33 mouse cellular contexts compared by ENCODE assay signal in genomic region chr12:75915694-75916093, GRCm38 (mm10).
DNase-seq lines count a peak whose midpoint lies in the region; ATAC-seq and TF ChIP-seq lines count a peak whose summit lies in the region.
"Had no signal": no experiment of that assay in that cellular context is flagged by ENCODE, and none has a peak within 500 bp of the region (broad histone marks: within the 10 kb centered on the region; RNA-seq: fewer than 3 reads in every experiment).

No protein-coding gene starts in this region.

- H3K9me3 ChIP-seq in liver, embryonic 12.5 days (replicated peaks) = no peaks in the 10 kb centered on the region
- H3K9me3 ChIP-seq: embryonic facial prominence, embryonic 12.5 days; heart, embryonic 13.5 days; hindbrain, embryonic 10.5 days; hindbrain, embryonic 15.5 days; liver, embryonic 15.5 days; megakaryocyte, embryonic 14.5 days; midbrain, embryonic 12.5 days; neural tube, embryonic 12.5 days had no signal

- H3K9ac ChIP-seq in liver, adult 2 months (ENCODE audit: low read depth, low read length) = no peak overlapping the region
- no peak overlapping the region for H3K9ac ChIP-seq in liver, embryonic 12.5 days
- H3K9ac ChIP-seq: embryonic facial prominence, embryonic 12.5 days; heart, embryonic 13.5 days; hindbrain, embryonic 15.5 days; liver, embryonic 15.5 days; midbrain, embryonic 12.5 days; neural tube, embryonic 12.5 days had no signal

- no peak overlapping the region for H3K4me3 ChIP-seq in liver, adult 2 months (ENCODE audit: insufficient read depth, low read depth, low read length)
- H3K4me3 ChIP-seq in liver, embryonic 12.5 days = no peak overlapping the region
- H3K4me3 ChIP-seq: embryonic facial prominence, embryonic 12.5 days; gastrocnemius, adult 2 months; heart, embryonic 13.5 days; hindbrain, embryonic 10.5 days; hindbrain, embryonic 15.5 days; layer of hippocampus, adult 2 months; liver, embryonic 15.5 days; megakaryocyte, embryonic 14.5 days; midbrain, embryonic 12.5 days; myocyte; neural tube, embryonic 12.5 days had no signal

- WGBS in liver, adult 2 months = 38% methylated on average over 5 of the region's 5 CpGs
- WGBS in liver, embryonic 12.5 days (ENCODE audit: insufficient replicate concordance) = 60% methylated on average over 5 of the region's 5 CpGs

- H3K36me3 ChIP-seq in liver, adult 2 months (ENCODE audit: control insufficient read depth, insufficient read depth, low read length) = peaks cover 41% of the 10 kb centered on the region
- H3K36me3 ChIP-seq in liver, embryonic 12.5 days = 0 out of 2 replicates have a peak, but pooled peaks cover 5% of the 10 kb centered on the region
- H3K36me3 ChIP-seq: liver, embryonic 15.5 days had no signal

- no peak overlapping the region for H3K4me2 ChIP-seq in liver, embryonic 12.5 days
- H3K4me2 ChIP-seq: embryonic facial prominence, embryonic 12.5 days; heart, embryonic 13.5 days; hindbrain, embryonic 15.5 days; liver, embryonic 15.5 days; midbrain, embryonic 12.5 days; neural tube, embryonic 12.5 days had no signal

- H3K27me3 ChIP-seq in liver, adult 2 months (ENCODE audit: control insufficient read depth, insufficient read depth, low read length) = no peaks in the 10 kb centered on the region
- H3K27me3 ChIP-seq in liver, embryonic 12.5 days (replicated peaks) = no peaks in the 10 kb centered on the region
- H3K27me3 ChIP-seq: embryonic facial prominence, embryonic 12.5 days; heart, embryonic 13.5 days; hindbrain, embryonic 15.5 days; liver, embryonic 15.5 days; megakaryocyte, embryonic 14.5 days; midbrain, embryonic 12.5 days; neural tube, embryonic 12.5 days had no signal

- TF ChIP-seq POLR2A in liver, adult 2 months (IDR thresholded peaks at IDR 0.05; ENCODE audit: extremely low read depth, insufficient read depth, low read length) = no peak

- no peaks in the 10 kb centered on the region for H3K79me2 ChIP-seq in liver, adult 2 months (ENCODE audit: control insufficient read depth, insufficient read depth, low read length)

- DNase-seq in adrenal gland, postnatal 10 days = peak; percentile 36
- no peak for DNase-seq in adrenal gland, adult 18-20 months (ENCODE audit: low spot score in 2 of 2)
- DNase-seq in liver, adult 2 months (ENCODE audit: extremely low read depth, low read depth, low spot score) = peak; percentile 71
- DNase-seq in 416B (ENCODE audit: low read depth) = peak; percentile 45
- no peak for DNase-seq in frontal cortex, adult 2 months (ENCODE audit: extremely low spot score in 1 of 2, low spot score in 1 of 2)
- DNase-seq: cerebellum, adult 11 months; cerebellum, adult 9-11 months; embryo, embryonic 11 days; gastrocnemius, adult 2 months; gastrocnemius, postnatal 36 days; heart, postnatal 10 days; kidney, adult 2 months; kidney, postnatal 36 days; left cerebral cortex, postnatal 4 days; lung, postnatal 14 days; right cerebral cortex, adult 18-20 months; spleen, adult 18-20 months; thymus, postnatal 25 days had no signal

- no peak for TF ChIP-seq CTCF in liver, adult 2 months (IDR thresholded peaks at IDR 0.05; ENCODE audit: low read depth, low read length)

- ATAC-seq in liver, embryonic 12.5 days = no peak
- ATAC-seq in granulocyte monocyte progenitor cell, adult 5-6 weeks (replicated peaks; ENCODE audit: poor library complexity, severe bottlenecking) = peak; percentile 52
- ATAC-seq: CD4-positive, CD25-positive, alpha-beta regulatory T cell, adult 4 months; forebrain, embryonic 14.5 days; inflammation-experienced regulatory T-cells, adult 6 months had no signal

- H3K27ac ChIP-seq in liver, adult 2 months (replicated peaks; ENCODE audit: insufficient read depth, low read depth, low read length) = no peak overlapping the region
- no peak overlapping the region for H3K27ac ChIP-seq in liver, embryonic 12.5 days
- H3K27ac ChIP-seq: embryonic facial prominence, embryonic 12.5 days; gastrocnemius, adult 2 months; heart, embryonic 13.5 days; hindbrain, embryonic 10.5 days; hindbrain, embryonic 15.5 days; layer of hippocampus, adult 2 months; liver, embryonic 15.5 days; midbrain, embryonic 12.5 days; neural tube, embryonic 12.5 days had no signal

- peaks cover 1% of the 10 kb centered on the region; the same call in 1 of the 2 replicates for H3K4me1 ChIP-seq in liver, adult 2 months (ENCODE audit: control insufficient read depth, insufficient read depth, low read length)
- no peaks in the 10 kb centered on the region for H3K4me1 ChIP-seq in liver, embryonic 12.5 days
- H3K4me1 ChIP-seq: embryonic facial prominence, embryonic 12.5 days; heart, embryonic 13.5 days; hindbrain, embryonic 10.5 days; hindbrain, embryonic 15.5 days; liver, embryonic 15.5 days; megakaryocyte, embryonic 14.5 days; midbrain, embryonic 12.5 days; neural tube, embryonic 12.5 days had no signal

Comparison
In these comparisons a context has a peak if more than half of its experiments do, and no peak if none do; other contexts are left out.
1. DNase-seq: peak in adrenal gland, postnatal 10 days (single experiment), liver, adult 2 months (single experiment) and 416B (single experiment); none in adrenal gland, adult 18-20 months (0 of 2) and frontal cortex, adult 2 months (0 of 2).